Mouse (Mus musculus) gastrocnemius, postnatal 36 days (tissue): ENCODE data around the gene Shbg. TPM values are rescaled to one million over a fixed set of nuclear protein-coding genes. Genes with fewer than 3 reads are reported as not detected.
"Not testable (repeated sequence)": the region's sequence is repeated elsewhere in the genome, so short reads cannot be mapped to it uniquely, and the experiment has no call there.

Experiments used
- DNase-seq, 2 experiments: peaks; one replicate each; pipeline ENCODE4 v3.0.0; 2022
- intact Hi-C: fragments of 180-260 bp; cut with DNase I; formaldehyde crosslinking; loops from one replicate; pipeline ENCODE4 v1.15.1; 2025
- total RNA-seq, 2 experiments: library from RNA; stranded (reverse); gene quantifications; 2 replicates each; pipeline ENCODE4 v1.2.3; 2021

Shbg gene
- total RNA-seq, 2 experiments from 2014 or later = not detected

GRCm38 (mm10) chr11:69633128-69633866 lies 15.6 kb upstream of the Shbg start:
- DNase-seq = peak in 1 of 2 experiments; percentile 60
- intact Hi-C loops = no loop called here

GRCm38 (mm10) chr11:69632284-69633089 lies 14.8 kb upstream of the Shbg start, which contains the start of gene Fxr2:
Gene Fxr2 (plus strand): TSS chr11:69632990.
- intact Hi-C loops = no loop called here
- DNase-seq = peak; percentile 100

- no peak for DNase-seq
- intact Hi-C loops = loop anchor here (2.0 kb wide), 1 partner anchor 27 kb away; no protein-coding TSS in a partner anchor
Measured at GRCm38 (mm10) chr11:69629802-69630201, 12.1 kb upstream of the Shbg start.

GRCm38 (mm10) chr11:69628286-69628685 lies 10.6 kb upstream of the Shbg start:
- intact Hi-C loops = no loop called here
- peak; percentile 62 to 68 for DNase-seq

GRCm38 (mm10) chr11:69624339-69624738 lies 6.6 kb upstream of the Shbg start:
- DNase-seq, intact Hi-C loops: not testable (repeated sequence)

GRCm38 (mm10) chr11:69623006-69623405 lies 5.3 kb upstream of the Shbg start:
- no peak for DNase-seq
- intact Hi-C loops = no loop called here

GRCm38 (mm10) chr11:69622406-69622805 lies 4.7 kb upstream of the Shbg start:
- intact Hi-C loops = no loop called here
- no peak for DNase-seq

GRCm38 (mm10) chr11:69621571-69622268 lies 4.0 kb upstream of the Shbg start, which contains the start of gene Sat2:
Gene Sat2 (plus strand): TSS chr11:69622024.
- peak; percentile 31 to 53 for DNase-seq
- intact Hi-C loops = no loop called here

- intact Hi-C loops = no loop called here
- DNase-seq = no peak
Measured at GRCm38 (mm10) chr11:69620394-69621081, 2.8 kb upstream of the Shbg start.

- no peak for DNase-seq
- intact Hi-C loops = no loop called here
Measured at GRCm38 (mm10) chr11:69616781-69617180, 924 bp downstream of the Shbg start.

GRCm38 (mm10) chr11:69614257-69614588 lies 3.5 kb downstream of the Shbg start:
- DNase-seq, intact Hi-C loops: not testable (repeated sequence)

GRCm38 (mm10) chr11:69613553-69614256 lies 4.0 kb downstream of the Shbg start:
- intact Hi-C loops = loop anchor here (1.0 to 2.0 kb wide), 2 partner anchors 34 to 67 kb away; no protein-coding TSS in a partner anchor
- DNase-seq = peak; percentile 83 to 85

- no peak for DNase-seq
- intact Hi-C loops = no loop called here
Measured at GRCm38 (mm10) chr11:69610899-69611298, 6.8 kb downstream of the Shbg start.

- no peak for DNase-seq
- intact Hi-C loops = no loop called here
Measured at GRCm38 (mm10) chr11:69609416-69609815, 8.3 kb downstream of the Shbg start.

GRCm38 (mm10) chr11:69608525-69608924 lies 9.2 kb downstream of the Shbg start:
- no peak for DNase-seq
- intact Hi-C loops = no loop called here

- intact Hi-C loops = no loop called here
- no peak for DNase-seq
Measured at GRCm38 (mm10) chr11:69606832-69607231, 10.9 kb downstream of the Shbg start.

- DNase-seq = no peak
- intact Hi-C loops = no loop called here
Measured at GRCm38 (mm10) chr11:69606491-69606795, 11.3 kb downstream of the Shbg start.

GRCm38 (mm10) chr11:69605726-69606490 lies 11.8 kb downstream of the Shbg start, which contains the start of gene Atp1b2:
Gene Atp1b2 (minus strand): TSS chr11:69605942.
- peak; percentile 63 to 66 for DNase-seq
- intact Hi-C loops = no loop called here
